Mouse (Mus musculus): Measurements from ENCODE around the gene Mier2. TPM values are rescaled to one million over a fixed set of nuclear protein-coding genes. Genes with fewer than 3 reads are reported as not detected.
A peak's percentile ranks its signal among the peaks of the same experiment; 100 is the strongest.

The Mier2 gene
- polyA plus RNA-seq, 1 experiment from 2014 or later = 37.8 TPM

- Histone ChIP-seq H3K4me2 (replicated peaks; ENCODE audit: low read depth, low read length) (no peak overlapping the region), H3K4me1 (replicated peaks; ENCODE audit: control insufficient read depth, insufficient read depth, low read length) (no peaks in the 10 kb centered on the region), H3K9ac (ENCODE audit: low read depth, low read length) (no peak overlapping the region), H3K27ac (ENCODE audit: low read depth, low read length) (no peak overlapping the region), H3K4me3 (ENCODE audit: low read depth, low read length) (no peak overlapping the region), H3K9me3 (ENCODE audit: control insufficient read depth, low read length) (no peaks in the 10 kb centered on the region), H3K36me3 (ENCODE audit: control insufficient read depth, insufficient read depth, low read length) (peaks cover 26% of the 10 kb centered on the region), H3K27me3 (ENCODE audit: control insufficient read depth, insufficient read depth, low read length) (no peaks in the 10 kb centered on the region)
- no peak for ATAC-seq (ENCODE audit: low FRiP score)
- WGBS = 69% methylated on average over 15 of the region's 15 CpGs
- DNase-seq (ENCODE audit: low spot score) = no peak
These were observed 13.5 kb downstream of the Mier2 start for GRCm38 (mm10) chr10:79541522-79541921.

DNA sequence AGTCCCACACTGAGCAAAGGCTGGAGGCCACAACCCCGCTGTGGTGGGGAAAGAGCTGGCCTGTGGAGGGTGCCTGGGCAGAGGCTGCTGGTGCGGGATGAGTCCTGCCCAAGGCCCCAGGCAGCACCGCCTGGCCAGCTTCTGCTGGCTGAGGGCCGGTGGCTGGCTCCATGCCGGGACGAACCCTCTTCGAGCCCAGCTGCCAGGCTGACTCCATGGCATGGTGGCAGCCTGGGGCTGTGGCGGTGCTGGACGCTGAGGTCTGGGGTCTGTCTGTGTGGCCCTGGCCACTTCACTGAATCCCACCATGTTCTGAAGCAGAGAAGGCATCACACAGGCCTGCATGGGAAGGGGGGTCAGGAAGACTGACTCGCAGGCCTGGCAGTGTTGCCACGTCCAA is 14.3 kb downstream of the Mier2 start:
- H3K4me3 ChIP-seq (ENCODE audit: low read depth, low read length) = no peak overlapping the region
- no peak overlapping the region for H3K27ac ChIP-seq (ENCODE audit: low read depth, low read length)
- 97% methylated on average over 11 of the region's 11 CpGs for WGBS
- 0 out of 2 replicates have a peak, but pooled peaks have one; percentile 10 for ATAC-seq (ENCODE audit: low FRiP score)
- H3K9ac ChIP-seq (ENCODE audit: low read depth, low read length) = no peak overlapping the region
- no peak for DNase-seq (ENCODE audit: low spot score)
- peaks cover 26% of the 10 kb centered on the region for H3K36me3 ChIP-seq (ENCODE audit: control insufficient read depth, insufficient read depth, low read length)
- H3K27me3 ChIP-seq (ENCODE audit: control insufficient read depth, insufficient read depth, low read length) = no peaks in the 10 kb centered on the region
- H3K4me2 ChIP-seq (replicated peaks; ENCODE audit: low read depth, low read length) = no peak overlapping the region
- no peaks in the 10 kb centered on the region for H3K9me3 ChIP-seq (ENCODE audit: control insufficient read depth, low read length)
- no peaks in the 10 kb centered on the region for H3K4me1 ChIP-seq (replicated peaks; ENCODE audit: control insufficient read depth, insufficient read depth, low read length)

DNA sequence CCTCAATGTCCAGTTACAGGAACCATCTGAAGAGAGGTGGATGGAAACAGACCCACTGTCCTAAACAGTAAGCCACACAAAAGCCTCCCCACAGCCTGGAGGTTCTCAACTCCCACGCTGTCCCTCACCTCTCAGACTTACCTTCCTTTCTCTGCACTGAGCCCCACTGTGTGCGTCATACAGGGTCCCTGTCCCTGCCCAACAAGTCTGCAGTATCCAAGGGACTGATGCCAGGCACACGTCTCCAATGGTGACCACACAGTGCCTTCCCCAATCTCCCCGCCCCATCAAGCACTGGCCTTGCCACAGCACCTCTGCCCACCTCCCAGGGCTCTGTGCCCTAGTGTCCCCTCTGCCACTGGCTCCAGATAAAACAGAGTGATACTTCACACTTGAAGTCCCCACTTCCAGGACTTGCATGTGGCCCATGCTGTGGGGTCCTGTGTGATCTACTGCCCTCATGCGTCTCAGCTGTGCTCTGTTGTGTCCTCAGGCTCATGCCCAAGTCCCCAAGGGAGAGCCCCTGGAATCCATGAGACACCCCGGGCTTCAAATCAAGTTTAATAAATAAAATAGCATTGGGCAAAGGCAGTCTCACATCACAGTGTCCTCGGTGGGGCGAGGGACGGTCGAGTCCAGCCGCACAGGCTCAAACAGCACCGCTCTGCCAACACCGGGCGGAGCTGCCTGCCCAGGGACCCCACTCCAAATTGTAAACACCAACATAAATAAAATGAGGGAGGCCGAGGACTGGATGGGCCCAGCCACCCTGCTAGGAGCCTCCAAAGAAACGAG is 15.1 kb downstream of the Mier2 start:
- Histone ChIP-seq H3K9ac (ENCODE audit: low read depth, low read length) (no peak overlapping the region), H3K9me3 (ENCODE audit: control insufficient read depth, low read length) (no peaks in the 10 kb centered on the region), H3K27me3 (ENCODE audit: control insufficient read depth, insufficient read depth, low read length) (no peaks in the 10 kb centered on the region), H3K4me2 (replicated peaks; ENCODE audit: low read depth, low read length) (no peak overlapping the region), H3K4me1 (replicated peaks; ENCODE audit: control insufficient read depth, insufficient read depth, low read length) (no peaks in the 10 kb centered on the region), H3K36me3 (ENCODE audit: control insufficient read depth, insufficient read depth, low read length) (peaks cover 19% of the 10 kb centered on the region), H3K27ac (ENCODE audit: low read depth, low read length) (no peak overlapping the region), H3K4me3 (ENCODE audit: low read depth, low read length) (no peak overlapping the region)
- WGBS = 96% methylated on average over 16 of the region's 16 CpGs
- no peak for ATAC-seq (ENCODE audit: low FRiP score)
- DNase-seq (ENCODE audit: low spot score) = no peak

- H3K27ac ChIP-seq (ENCODE audit: low read depth, low read length) = no peak overlapping the region
- H3K27me3 ChIP-seq (ENCODE audit: control insufficient read depth, insufficient read depth, low read length) = no peaks in the 10 kb centered on the region
- no peak overlapping the region for H3K4me3 ChIP-seq (ENCODE audit: low read depth, low read length)
- peaks cover 19% of the 10 kb centered on the region for H3K36me3 ChIP-seq (ENCODE audit: control insufficient read depth, insufficient read depth, low read length)
- 77% methylated on average over 4 of the region's 4 CpGs for WGBS
- no peaks in the 10 kb centered on the region for H3K4me1 ChIP-seq (replicated peaks; ENCODE audit: control insufficient read depth, insufficient read depth, low read length)
- H3K9me3 ChIP-seq (ENCODE audit: control insufficient read depth, low read length) = no peaks in the 10 kb centered on the region
- ATAC-seq (ENCODE audit: low FRiP score) = no peak
- H3K9ac ChIP-seq (ENCODE audit: low read depth, low read length) = no peak overlapping the region
- DNase-seq (ENCODE audit: low spot score) = no peak
- no peak overlapping the region for H3K4me2 ChIP-seq (replicated peaks; ENCODE audit: low read depth, low read length)
These were observed 16.1 kb downstream of the Mier2 start for GRCm38 (mm10) chr10:79538873-79539272.

DNA sequence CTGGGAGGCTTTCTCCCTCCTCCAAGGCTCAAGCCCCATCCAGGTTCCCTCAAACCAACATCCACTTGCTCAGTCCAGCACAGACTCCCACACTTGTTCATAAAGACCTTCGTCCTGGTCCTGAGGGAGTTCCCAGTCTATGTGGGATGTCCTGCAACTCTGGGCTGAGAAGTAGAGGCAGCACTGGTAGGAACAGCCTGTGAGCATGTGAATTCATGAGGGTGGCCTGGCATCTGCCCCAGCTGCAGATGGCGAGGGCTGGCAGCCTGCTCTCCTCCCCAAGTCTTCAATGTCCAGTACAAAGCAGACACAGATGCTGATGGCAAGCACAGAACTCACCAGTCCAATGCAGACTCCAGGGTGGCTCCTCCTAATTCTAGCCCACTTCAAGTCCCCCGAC is 16.7 kb downstream of the Mier2 start:
- Histone ChIP-seq H3K9ac (ENCODE audit: low read depth, low read length) (no peak overlapping the region), H3K4me3 (ENCODE audit: low read depth, low read length) (no peak overlapping the region), H3K4me1 (replicated peaks; ENCODE audit: control insufficient read depth, insufficient read depth, low read length) (no peaks in the 10 kb centered on the region), H3K27ac (ENCODE audit: low read depth, low read length) (no peak overlapping the region), H3K36me3 (ENCODE audit: control insufficient read depth, insufficient read depth, low read length) (peaks cover 18% of the 10 kb centered on the region), H3K4me2 (replicated peaks; ENCODE audit: low read depth, low read length) (no peak overlapping the region), H3K9me3 (ENCODE audit: control insufficient read depth, low read length) (no peaks in the 10 kb centered on the region), H3K27me3 (ENCODE audit: control insufficient read depth, insufficient read depth, low read length) (no peaks in the 10 kb centered on the region)
- 91% methylated on average over 3 of the region's 3 CpGs for WGBS
- ATAC-seq (ENCODE audit: low FRiP score) (no peak), DNase-seq (ENCODE audit: low spot score) (no peak)

DNA sequence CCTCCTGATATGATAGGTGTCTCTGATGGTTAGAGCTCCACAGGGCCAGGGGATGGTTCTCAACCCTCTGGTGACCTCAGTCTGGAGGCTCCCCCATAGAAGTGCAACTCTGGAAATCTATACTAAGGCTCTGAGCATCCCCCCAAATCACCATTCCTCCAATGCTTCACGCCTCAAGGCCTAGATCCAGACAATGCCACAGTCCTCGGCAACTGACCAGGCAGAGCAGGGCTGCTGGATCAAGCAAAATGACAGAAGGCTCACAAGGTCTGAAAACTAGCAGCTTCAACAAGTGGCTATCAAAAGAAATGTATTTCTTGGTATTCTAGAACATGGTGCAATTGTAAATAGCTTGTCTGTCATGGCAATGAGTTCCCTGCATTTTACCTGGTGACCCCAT is 17.2 kb downstream of the Mier2 start:
- no peak overlapping the region for H3K27ac ChIP-seq (ENCODE audit: low read depth, low read length)
- H3K9ac ChIP-seq (ENCODE audit: low read depth, low read length) = no peak overlapping the region
- no peak for DNase-seq (ENCODE audit: low spot score)
- H3K4me1 ChIP-seq (replicated peaks; ENCODE audit: control insufficient read depth, insufficient read depth, low read length) = no peaks in the 10 kb centered on the region
- no peaks in the 10 kb centered on the region for H3K27me3 ChIP-seq (ENCODE audit: control insufficient read depth, insufficient read depth, low read length)
- no peaks in the 10 kb centered on the region for H3K9me3 ChIP-seq (ENCODE audit: control insufficient read depth, low read length)
- H3K4me2 ChIP-seq (replicated peaks; ENCODE audit: low read depth, low read length) = no peak overlapping the region
- ATAC-seq (ENCODE audit: low FRiP score) = no peak
- peaks cover 15% of the 10 kb centered on the region for H3K36me3 ChIP-seq (ENCODE audit: control insufficient read depth, insufficient read depth, low read length)
- H3K4me3 ChIP-seq (ENCODE audit: low read depth, low read length) = no peak overlapping the region
- 84% methylated on average over 2 of the region's 2 CpGs for WGBS

GRCm38 (mm10) chr10:79537271-79537670 is 17.7 kb downstream of the Mier2 start:
- Histone ChIP-seq H3K36me3 (ENCODE audit: control insufficient read depth, insufficient read depth, low read length) (peaks cover 15% of the 10 kb centered on the region), H3K27ac (ENCODE audit: low read depth, low read length) (no peak overlapping the region), H3K4me3 (ENCODE audit: low read depth, low read length) (no peak overlapping the region), H3K27me3 (ENCODE audit: control insufficient read depth, insufficient read depth, low read length) (no peaks in the 10 kb centered on the region), H3K4me1 (replicated peaks; ENCODE audit: control insufficient read depth, insufficient read depth, low read length) (no peaks in the 10 kb centered on the region), H3K9ac (ENCODE audit: low read depth, low read length) (no peak overlapping the region), H3K9me3 (ENCODE audit: control insufficient read depth, low read length) (no peaks in the 10 kb centered on the region), H3K4me2 (replicated peaks; ENCODE audit: low read depth, low read length) (no peak overlapping the region)
- no peak for ATAC-seq (ENCODE audit: low FRiP score)
- DNase-seq (ENCODE audit: low spot score) = no peak
- WGBS = 93% methylated on average over 7 of the region's 7 CpGs

DNA sequence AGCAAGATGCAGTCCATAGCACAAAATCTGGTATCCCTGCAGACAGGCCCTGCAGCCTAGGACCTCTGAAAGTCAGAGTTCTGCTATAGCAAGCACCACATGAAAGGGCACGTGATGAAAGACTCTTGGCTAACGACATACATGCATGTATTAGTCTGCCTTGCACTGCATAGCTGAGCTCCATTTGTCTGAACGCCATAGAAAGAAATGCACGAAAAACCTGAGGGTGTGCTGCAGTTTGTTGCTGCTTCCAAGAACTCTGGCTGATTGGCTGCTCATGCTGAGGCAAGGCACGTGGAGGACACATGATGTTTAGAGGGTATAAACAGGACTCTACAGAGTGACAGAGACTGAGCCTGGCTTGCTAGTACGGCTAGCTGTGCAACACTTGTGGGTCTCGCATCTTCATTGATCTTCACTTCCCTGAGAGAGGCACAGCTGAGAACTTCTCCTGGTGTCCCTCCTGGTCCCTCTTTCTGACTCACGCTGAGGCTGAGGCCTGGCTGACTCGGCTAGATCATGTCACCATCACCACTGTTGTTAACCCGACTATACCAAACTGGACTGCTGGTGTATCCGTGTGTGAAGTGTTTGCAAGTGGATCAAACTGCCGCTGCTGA is 18.4 kb downstream of the Mier2 start:
- H3K27ac ChIP-seq (ENCODE audit: low read depth, low read length) = no peak overlapping the region
- H3K36me3 ChIP-seq (ENCODE audit: control insufficient read depth, insufficient read depth, low read length) = peaks cover 8% of the 10 kb centered on the region
- DNase-seq (ENCODE audit: low spot score) = no peak
- H3K9ac ChIP-seq (ENCODE audit: low read depth, low read length) = no peak overlapping the region
- H3K4me3 ChIP-seq (ENCODE audit: low read depth, low read length) = no peak overlapping the region
- no peaks in the 10 kb centered on the region for H3K4me1 ChIP-seq (replicated peaks; ENCODE audit: control insufficient read depth, insufficient read depth, low read length)
- H3K9me3 ChIP-seq (ENCODE audit: control insufficient read depth, low read length) = no peaks in the 10 kb centered on the region
- no peak overlapping the region for H3K4me2 ChIP-seq (replicated peaks; ENCODE audit: low read depth, low read length)
- 81% methylated on average over 12 of the region's 12 CpGs for WGBS
- ATAC-seq (ENCODE audit: low FRiP score) = no peak
- no peaks in the 10 kb centered on the region for H3K27me3 ChIP-seq (ENCODE audit: control insufficient read depth, insufficient read depth, low read length)

DNA sequence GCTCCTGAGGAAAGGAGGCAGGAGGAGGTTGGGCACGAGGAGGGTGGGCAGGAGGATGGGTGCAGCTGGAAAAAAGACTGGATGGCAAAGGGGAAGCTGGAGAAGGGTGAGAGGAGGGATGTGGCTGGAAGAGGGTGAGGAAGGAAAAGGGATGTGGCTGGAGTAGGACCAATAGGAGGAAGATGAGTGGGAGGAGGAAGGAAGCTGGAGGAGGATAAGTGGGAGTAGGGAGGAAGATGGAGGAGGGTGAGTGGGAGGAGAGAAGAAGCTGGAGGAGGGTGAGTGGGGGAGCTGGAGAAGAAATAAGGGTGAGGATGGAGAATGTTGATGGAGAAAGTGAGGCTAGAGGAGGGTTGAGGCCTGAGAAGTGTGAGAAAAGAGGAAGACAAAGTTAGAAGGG is 19.6 kb downstream of the Mier2 start:
- ATAC-seq (ENCODE audit: low FRiP score) (no peak), DNase-seq (ENCODE audit: low spot score) (no peak)
- Histone ChIP-seq H3K27ac (ENCODE audit: low read depth, low read length) (no peak overlapping the region), H3K36me3 (ENCODE audit: control insufficient read depth, insufficient read depth, low read length) (peaks cover 4% of the 10 kb centered on the region; the same call in 1 of the 2 replicates), H3K9me3 (ENCODE audit: control insufficient read depth, low read length) (no peaks in the 10 kb centered on the region), H3K4me2 (replicated peaks; ENCODE audit: low read depth, low read length) (no peak overlapping the region), H3K4me1 (replicated peaks; ENCODE audit: control insufficient read depth, insufficient read depth, low read length) (no peaks in the 10 kb centered on the region), H3K4me3 (ENCODE audit: low read depth, low read length) (no peak overlapping the region), H3K27me3 (ENCODE audit: control insufficient read depth, insufficient read depth, low read length) (no peaks in the 10 kb centered on the region), H3K9ac (ENCODE audit: low read depth, low read length) (no peak overlapping the region)
- WGBS = 80% methylated on average over 1 of the region's 1 CpGs

Data from hindbrain, embryonic 11.5 days (tissue).